Mouse (Mus musculus) spleen, adult 2 months (tissue): ENCODE results near the gene Ryr2. TPM values are rescaled to one million over a fixed set of nuclear protein-coding genes. Genes with fewer than 3 reads are reported as not detected.

Experiments
- DNase-seq, 2 experiments: peaks; one replicate each; pipeline versions ENCODE4 v3.0.0 to v3.0.0-alpha.2; 2012 to 2021; ENCODE audit warnings: low spot score in 2 of 2, low read depth in 1 of 2
- H3K27ac ChIP-seq: fragments of 200-500 bp; 2 replicates; pipeline ENCODE4 v1.5.1; 2012; ENCODE audit warnings: low read length, inconsistent platforms; ENCODE audit not compliant: insufficient read depth
- H3K27me3 ChIP-seq: fragments of 200-500 bp; 2 replicates; pipeline ENCODE4 v1.6.1; 2012; ENCODE audit warnings: mild to moderate bottlenecking, moderate library complexity, low read length, inconsistent platforms; ENCODE audit not compliant: control insufficient read depth, insufficient read depth
- H3K36me3 ChIP-seq: fragments of 200-500 bp; 2 replicates; pipeline ENCODE4 v1.6.1; 2012; ENCODE audit warnings: mild to moderate bottlenecking, low read length, inconsistent platforms; ENCODE audit not compliant: control insufficient read depth, insufficient read depth
- H3K4me1 ChIP-seq: fragments of 200-500 bp; 2 replicates; pipeline ENCODE4 v1.6.1; 2011; ENCODE audit warnings: inconsistent platforms; ENCODE audit not compliant: control insufficient read depth, insufficient read depth, insufficient read length
- H3K4me3 ChIP-seq: fragments of 200-500 bp; 2 replicates; pipeline ENCODE4 v1.5.1; 2011; ENCODE audit warnings: mild to moderate bottlenecking, inconsistent platforms; ENCODE audit not compliant: insufficient read depth, insufficient read length; ENCODE audit errors: extremely low read depth
- CTCF ChIP-seq: fragments of 200-500 bp; IDR thresholded peaks from 2 replicates; pipeline ENCODE4 v1.5.1; 2011; ENCODE audit warnings: mild to moderate bottlenecking, inconsistent platforms; ENCODE audit not compliant: insufficient read depth, insufficient read length, insufficient replicate concordance; ENCODE audit errors: extremely low read depth
- POLR2A ChIP-seq: fragments of 200-500 bp; IDR thresholded peaks from 2 replicates; pipeline ENCODE4 v1.6.1; 2011; ENCODE audit warnings: low read depth, low read length, inconsistent platforms
- WGBS: fragments of 180-500 bp; shearing (Covaris S2); methylation state at CpG from one replicate; pipeline ENCODE4 v1.1.7; 2018; 5-methylcytosine and 5-hydroxymethylcytosine counted together
- polyA plus RNA-seq: library from polyadenylated mRNA; depleted of rRNA; stranded (reverse); fragments of >200 nt; gene quantifications from 2 replicates; pipeline ENCODE4 v1.2.3, GENCODE M21; 2012

Gene Ryr2
- polyA plus RNA-seq, 1 experiment, result 0.27 TPM

GRCm38 (mm10) chr13:12132160-12132710 lies 25.5 kb upstream of the Ryr2 start:
- Histone ChIP-seq H3K4me3 (no peak overlapping the region), H3K27ac (no peak overlapping the region), H3K27me3 (no peaks in the 10 kb centered on the region), H3K36me3 (no peaks in the 10 kb centered on the region), H3K4me1 (no peaks in the 10 kb centered on the region)
- TF ChIP-seq POLR2A (no peak), CTCF (no peak)
- no peak for DNase-seq
- WGBS, result 79% methylated on average over 3 of the region's 3 CpGs

GRCm38 (mm10) chr13:12129121-12129520 lies 22.4 kb upstream of the Ryr2 start:
- H3K4me3 ChIP-seq, result no peak overlapping the region
- DNase-seq, result no peak
- TF ChIP-seq CTCF, result no peak
- TF ChIP-seq POLR2A, result no peak
- H3K36me3 ChIP-seq, result no peaks in the 10 kb centered on the region
- WGBS, result 95% methylated on average over 1 of the region's 1 CpGs
- H3K4me1 ChIP-seq, result no peaks in the 10 kb centered on the region
- no peaks in the 10 kb centered on the region for H3K27me3 ChIP-seq
- no peak overlapping the region for H3K27ac ChIP-seq

- no peaks in the 10 kb centered on the region for H3K4me1 ChIP-seq
- H3K4me3 ChIP-seq, result no peak overlapping the region
- DNase-seq, result no peak
- no peaks in the 10 kb centered on the region for H3K27me3 ChIP-seq
- H3K36me3 ChIP-seq, result no peaks in the 10 kb centered on the region
- TF ChIP-seq CTCF, result no peak
- no peak for TF ChIP-seq POLR2A
- H3K27ac ChIP-seq, result no peak overlapping the region
Measured at GRCm38 (mm10) chr13:12126099-12126498, 19.4 kb upstream of the Ryr2 start.

GRCm38 (mm10) chr13:12124940-12125540 lies 18.3 kb upstream of the Ryr2 start:
- Histone ChIP-seq H3K4me1 (no peaks in the 10 kb centered on the region), H3K27me3 (no peaks in the 10 kb centered on the region), H3K4me3 (no peak overlapping the region), H3K27ac (no peak overlapping the region), H3K36me3 (no peaks in the 10 kb centered on the region)
- TF ChIP-seq CTCF (no peak), POLR2A (no peak)
- WGBS, result 82% methylated on average over 7 of the region's 7 CpGs
- no peak for DNase-seq

- H3K36me3 ChIP-seq, result no peaks in the 10 kb centered on the region
- no peak overlapping the region for H3K4me3 ChIP-seq
- no peak for DNase-seq
- H3K4me1 ChIP-seq, result no peaks in the 10 kb centered on the region
- 87% methylated on average over 8 of the region's 8 CpGs for WGBS
- no peaks in the 10 kb centered on the region for H3K27me3 ChIP-seq
- TF ChIP-seq CTCF (no peak), POLR2A (no peak)
- H3K27ac ChIP-seq, result no peak overlapping the region
Measured at GRCm38 (mm10) chr13:12115551-12115950, 8.8 kb upstream of the Ryr2 start.

- TF ChIP-seq POLR2A, result no peak
- no peak for TF ChIP-seq CTCF
- no peak for DNase-seq
- Histone ChIP-seq H3K27me3 (no peaks in the 10 kb centered on the region), H3K27ac (no peak overlapping the region), H3K4me3 (no peak overlapping the region), H3K4me1 (no peaks in the 10 kb centered on the region), H3K36me3 (no peaks in the 10 kb centered on the region)
- WGBS, result 83% methylated on average over 1 of the region's 1 CpGs
Measured at GRCm38 (mm10) chr13:12114816-12115215, 8.1 kb upstream of the Ryr2 start.

- H3K36me3 ChIP-seq, result no peaks in the 10 kb centered on the region
- no peak for TF ChIP-seq POLR2A
- no peak for TF ChIP-seq CTCF
- peaks cover 9% of the 10 kb centered on the region for H3K27me3 ChIP-seq
- WGBS, result 89% methylated on average over 1 of the region's 1 CpGs
- DNase-seq, result no peak
- H3K4me3 ChIP-seq, result no peak overlapping the region
- no peaks in the 10 kb centered on the region for H3K4me1 ChIP-seq
- no peak overlapping the region for H3K27ac ChIP-seq
Measured at GRCm38 (mm10) chr13:12108955-12109354, 2.2 kb upstream of the Ryr2 start.
